Mouse (Mus musculus) frontal cortex, postnatal 14 days (tissue): ENCODE measurements around the gene H2-Ob.

Experiments
- DNase-seq, 2 experiments: peaks; one replicate each; pipeline ENCODE4 v3.0.0; 2022; ENCODE audit warnings: low spot score in 2 of 2

H2-Ob gene

GRCm38 (mm10) chr17:34285371-34285770 is 46.7 kb downstream of the H2-Ob start:
- DNase-seq = no peak

GRCm38 (mm10) chr17:34285848-34286247 is 47.1 kb downstream of the H2-Ob start:
- DNase-seq = no peak

GRCm38 (mm10) chr17:34286501-34286900 is 47.8 kb downstream of the H2-Ob start:
- DNase-seq = no peak

GRCm38 (mm10) chr17:34286999-34287398 is 48.3 kb downstream of the H2-Ob start:
- DNase-seq = no peak

GRCm38 (mm10) chr17:34287648-34288047 is 48.9 kb downstream of the H2-Ob start, which contains the start of gene H2-Aa:
Gene H2-Aa (minus strand): TSS chr17:34287823.
- DNase-seq = peak; percentile 55 to 68

GRCm38 (mm10) chr17:34288131-34288530 is 49.4 kb downstream of the H2-Ob start:
- DNase-seq = no peak

- DNase-seq = peak; percentile 67 to 74
Observed at GRCm38 (mm10) chr17:34291609-34292008, 52.9 kb downstream of the H2-Ob start.

- DNase-seq = no peak
Observed at GRCm38 (mm10) chr17:34292570-34292969, 53.9 kb downstream of the H2-Ob start.

- no peak for DNase-seq
Observed at GRCm38 (mm10) chr17:34293533-34293932, 54.8 kb downstream of the H2-Ob start.

- no peak for DNase-seq
Observed at GRCm38 (mm10) chr17:34294249-34294648, 55.5 kb downstream of the H2-Ob start.

- no peak for DNase-seq
Observed at GRCm38 (mm10) chr17:34295307-34295706, 56.6 kb downstream of the H2-Ob start.

- DNase-seq = no peak
Observed at GRCm38 (mm10) chr17:34295891-34296794, 57.4 kb downstream of the H2-Ob start.

- DNase-seq = no peak
Observed at GRCm38 (mm10) chr17:34299356-34299755, 60.7 kb downstream of the H2-Ob start.

- no peak for DNase-seq
Observed at GRCm38 (mm10) chr17:34300071-34300470, 61.4 kb downstream of the H2-Ob start.

GRCm38 (mm10) chr17:34300691-34301566 is 62.2 kb downstream of the H2-Ob start:
- DNase-seq = no peak

- no peak for DNase-seq
Observed at GRCm38 (mm10) chr17:34301670-34302190, 63.0 kb downstream of the H2-Ob start.

GRCm38 (mm10) chr17:34303789-34304188 is 65.1 kb downstream of the H2-Ob start:
- DNase-seq = no peak
